Mouse (Mus musculus) brain, embryonic 14.5 days (tissue): Measurements from ENCODE around the gene Habp2. TPM values are rescaled to one million over a fixed set of nuclear protein-coding genes. Genes with fewer than 3 reads are reported as not detected.

Experiments used
- DNase-seq: peaks from one replicate; pipeline ENCODE4 v3.0.0-alpha.2; 2011; ENCODE audit warnings: low read depth
- CTCF ChIP-seq: fragments of 200-500 bp; IDR thresholded peaks from 2 replicates; pipeline ENCODE4 v1.5.1; 2012; ENCODE audit warnings: inconsistent platforms, mild to moderate bottlenecking, moderate library complexity, borderline replicate concordance; ENCODE audit not compliant: insufficient read depth, insufficient read length; ENCODE audit errors: extremely low read depth
- POLR2A ChIP-seq: fragments of 200-500 bp; IDR thresholded peaks from 2 replicates; pipeline ENCODE4 v1.6.1; 2012; ENCODE audit warnings: mild to moderate bottlenecking, inconsistent platforms, borderline replicate concordance; ENCODE audit not compliant: poor library complexity, insufficient read depth, insufficient read length, severe bottlenecking; ENCODE audit errors: extremely low read depth
- polyA plus RNA-seq: library from polyadenylated mRNA; depleted of rRNA; stranded (reverse); fragments of >200 nt; gene quantifications from 2 replicates; pipeline ENCODE4 v1.2.3, GENCODE M21; 2012; rRNA removed

The Habp2 gene
- 0.13 TPM in 1 of 2 replicates, not detected in the other for polyA plus RNA-seq

- DNase-seq, result no peak
- no peak for TF ChIP-seq CTCF
These were observed at the start of gene Habp2 for GRCm38 (mm10) chr19:56286866-56287265. TSS of gene Habp2 (plus strand) at chr19:56287137.

- DNase-seq, result no peak
These were observed 48.4 kb upstream of the Habp2 start for GRCm38 (mm10) chr19:56238501-56238900.

GRCm38 (mm10) chr19:56245201-56245600 is 41.7 kb upstream of the Habp2 start:
- no peak for TF ChIP-seq POLR2A
- TF ChIP-seq CTCF, result no peak

More at GRCm38 (mm10) chr19:56238501-56238900, 48.4 kb upstream of the Habp2 start:
- TF ChIP-seq POLR2A (no peak), CTCF (no peak)

GRCm38 (mm10) chr19:56252815-56253214 is 34.1 kb upstream of the Habp2 start:
- DNase-seq, result no peak
- TF ChIP-seq CTCF, result no peak
- no peak for TF ChIP-seq POLR2A

More at GRCm38 (mm10) chr19:56245201-56245600, 41.7 kb upstream of the Habp2 start:
- no peak for DNase-seq

GRCm38 (mm10) chr19:56253271-56253670 is 33.7 kb upstream of the Habp2 start:
- DNase-seq, result no peak
- TF ChIP-seq POLR2A (no peak), CTCF (no peak)

GRCm38 (mm10) chr19:56254751-56255150 is 32.2 kb upstream of the Habp2 start:
- TF ChIP-seq CTCF (peak; percentile 52; the same call in 1 of the 2 replicates), POLR2A (no peak)
- no peak for DNase-seq

- TF ChIP-seq CTCF, result peak; percentile 66; the same call in 1 of the 2 replicates
- TF ChIP-seq POLR2A, result no peak
- DNase-seq, result peak; percentile 84
These were observed 31.4 kb upstream of the Habp2 start for GRCm38 (mm10) chr19:56255506-56255905.

- TF ChIP-seq CTCF, result no peak
- no peak for TF ChIP-seq POLR2A
- DNase-seq, result no peak
These were observed 30.7 kb upstream of the Habp2 start for GRCm38 (mm10) chr19:56256235-56256634.

- DNase-seq, result no peak
- no peak for TF ChIP-seq CTCF
- no peak for TF ChIP-seq POLR2A
These were observed 30.2 kb upstream of the Habp2 start for GRCm38 (mm10) chr19:56256741-56257140.

GRCm38 (mm10) chr19:56263696-56264095 is 23.2 kb upstream of the Habp2 start:
- TF ChIP-seq POLR2A (no peak), CTCF (no peak)
- peak; percentile 41 for DNase-seq

- no peak for DNase-seq
- TF ChIP-seq POLR2A (no peak), CTCF (no peak)
These were observed 22.8 kb upstream of the Habp2 start for GRCm38 (mm10) chr19:56264175-56264574.

- no peak for TF ChIP-seq CTCF
- no peak for TF ChIP-seq POLR2A
- no peak for DNase-seq
These were observed 21.8 kb upstream of the Habp2 start for GRCm38 (mm10) chr19:56265149-56265548.
